Mouse (Mus musculus): Measurements from ENCODE around the gene Fam155a.
"Not testable (repeated sequence)": the region's sequence is repeated elsewhere in the genome, so short reads cannot be mapped to it uniquely, and the experiment has no call there.

Gene Fam155a

GRCm38 (mm10) chr8:9692370-9692769, 78.6 kb downstream of the Fam155a start:
- no peak for DNase-seq (ENCODE audit: low read depth in 1 of 2, low spot score in 2 of 2)

- DNase-seq (ENCODE audit: low read depth in 1 of 2, low spot score in 2 of 2), result not testable (repeated sequence)
Measured at GRCm38 (mm10) chr8:9660014-9660413, 110.9 kb downstream of the Fam155a start.

- no peak for DNase-seq (ENCODE audit: low read depth in 1 of 2, low spot score in 2 of 2)
Measured at GRCm38 (mm10) chr8:9656901-9657300, 114.1 kb downstream of the Fam155a start.

- no peak for DNase-seq (ENCODE audit: low read depth in 1 of 2, low spot score in 2 of 2)
Measured at GRCm38 (mm10) chr8:9654826-9655225, 116.1 kb downstream of the Fam155a start.

- DNase-seq (ENCODE audit: low read depth in 1 of 2, low spot score in 2 of 2), result no peak
Measured at GRCm38 (mm10) chr8:9653643-9654042, 117.3 kb downstream of the Fam155a start.

- no peak for DNase-seq (ENCODE audit: low read depth in 1 of 2, low spot score in 2 of 2)
Measured at GRCm38 (mm10) chr8:9638162-9638561, 132.8 kb downstream of the Fam155a start.

GRCm38 (mm10) chr8:9635240-9635639, 135.7 kb downstream of the Fam155a start:
- DNase-seq (ENCODE audit: low read depth in 1 of 2, low spot score in 2 of 2), result no peak

- no peak for DNase-seq (ENCODE audit: low read depth in 1 of 2, low spot score in 2 of 2)
Measured at GRCm38 (mm10) chr8:9607086-9607701, 163.8 kb downstream of the Fam155a start.

- no peak for DNase-seq (ENCODE audit: low read depth in 1 of 2, low spot score in 2 of 2)
Measured at GRCm38 (mm10) chr8:9596003-9596402, 175.0 kb downstream of the Fam155a start.

GRCm38 (mm10) chr8:9581836-9582235, 189.1 kb downstream of the Fam155a start:
- DNase-seq (ENCODE audit: low read depth in 1 of 2, low spot score in 2 of 2), result no peak

GRCm38 (mm10) chr8:9580192-9580591, 190.8 kb downstream of the Fam155a start:
- no peak for DNase-seq (ENCODE audit: low read depth in 1 of 2, low spot score in 2 of 2)

GRCm38 (mm10) chr8:9571977-9572376, 199.0 kb downstream of the Fam155a start:
- no peak for DNase-seq (ENCODE audit: low read depth in 1 of 2, low spot score in 2 of 2)

GRCm38 (mm10) chr8:9569516-9570170, 201.3 kb downstream of the Fam155a start:
- DNase-seq (ENCODE audit: low read depth in 1 of 2, low spot score in 2 of 2), result no peak

GRCm38 (mm10) chr8:9549199-9549598, 221.8 kb downstream of the Fam155a start:
- no peak for DNase-seq (ENCODE audit: low read depth in 1 of 2, low spot score in 2 of 2)

- DNase-seq (ENCODE audit: low read depth in 1 of 2, low spot score in 2 of 2), result no peak
Measured at GRCm38 (mm10) chr8:9547558-9547954, 223.4 kb downstream of the Fam155a start.

- DNase-seq (ENCODE audit: low read depth in 1 of 2, low spot score in 2 of 2), result no peak
Measured at GRCm38 (mm10) chr8:9546919-9547557, 223.9 kb downstream of the Fam155a start.

GRCm38 (mm10) chr8:9546429-9546828, 224.5 kb downstream of the Fam155a start:
- DNase-seq (ENCODE audit: low read depth in 1 of 2, low spot score in 2 of 2), result no peak

- no peak for DNase-seq (ENCODE audit: low read depth in 1 of 2, low spot score in 2 of 2)
Measured at GRCm38 (mm10) chr8:9545665-9546064, 225.3 kb downstream of the Fam155a start.

- DNase-seq (ENCODE audit: low read depth in 1 of 2, low spot score in 2 of 2), result no peak
Measured at GRCm38 (mm10) chr8:9535730-9536372, 235.1 kb downstream of the Fam155a start.

- DNase-seq (ENCODE audit: low read depth in 1 of 2, low spot score in 2 of 2), result no peak
Measured at GRCm38 (mm10) chr8:9526515-9526914, 244.4 kb downstream of the Fam155a start.

- DNase-seq (ENCODE audit: low read depth in 1 of 2, low spot score in 2 of 2), result no peak
Measured at GRCm38 (mm10) chr8:9521577-9521976, 249.4 kb downstream of the Fam155a start.

- no peak for DNase-seq (ENCODE audit: low read depth in 1 of 2, low spot score in 2 of 2)
Measured at GRCm38 (mm10) chr8:9500751-9501150, 270.2 kb downstream of the Fam155a start.

Measured in monocyte, adult 2 months (primary cell).